Mouse (Mus musculus): ENCODE results near the gene Med22. TPM values are rescaled to one million over a fixed set of nuclear protein-coding genes. Genes with fewer than 3 reads are reported as not detected.
"Not testable (repeated sequence)": the region's sequence is repeated elsewhere in the genome, so short reads cannot be mapped to it uniquely, and the experiment has no call there.

Med22 gene
- polyA plus RNA-seq, 1 experiment from 2014 or later: 59.8 TPM

DNA sequence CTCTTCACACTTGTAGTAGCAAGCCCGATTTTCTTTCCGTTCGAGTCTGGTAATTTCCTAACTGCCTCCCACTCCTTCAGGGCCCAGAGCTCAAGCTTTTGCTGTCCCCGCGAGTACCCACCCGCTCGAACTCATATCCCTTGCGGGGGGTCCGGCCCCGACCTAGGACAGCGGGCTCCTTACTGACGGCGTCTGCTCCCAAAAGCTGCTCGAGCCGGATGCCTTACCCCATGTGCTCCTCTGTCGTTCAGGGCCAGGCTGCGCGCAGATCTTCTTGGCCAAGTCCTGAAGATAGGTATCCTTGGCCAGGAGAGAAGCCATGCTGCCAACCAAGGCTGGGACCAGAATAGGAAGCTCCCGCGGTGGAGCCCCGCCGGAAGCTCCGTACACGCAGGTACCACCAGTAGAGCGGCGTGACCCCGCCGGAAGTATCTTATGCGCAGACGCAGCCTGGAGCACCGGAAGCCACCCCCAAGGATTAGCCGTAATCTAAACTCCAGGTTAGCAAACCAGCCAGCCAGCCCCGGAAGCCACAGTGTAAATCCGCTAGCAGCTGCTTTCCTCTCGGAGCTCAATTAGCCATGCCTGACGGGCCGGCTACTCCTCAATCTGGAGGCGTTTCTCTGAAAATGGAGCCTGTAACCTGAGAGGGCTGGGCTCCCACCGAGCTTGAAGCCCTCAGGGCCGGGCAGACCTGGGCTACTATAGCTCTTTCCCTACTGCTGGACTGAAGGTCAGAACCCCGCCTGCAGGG is 7.8 kb downstream of the Med22 start, which contains the start of gene Surf6:
Surf6 (minus strand) TSS at position 413 of the 754 bp plus-strand sequence.
- Histone ChIP-seq H3K36me3 (peaks cover 59% of the 10 kb centered on the region), H3K9me3 (no peaks in the 10 kb centered on the region), H3K4me2 (peak within 1 kb of the TSS; percentile 64), H3K4me3 (peak within 1 kb of the TSS; percentile 82), H3K4me1 (peaks cover 23% of the 10 kb centered on the region), H3K27ac (peak within 1 kb of the TSS; percentile 91), H3K9ac (peak within 1 kb of the TSS; percentile 74), H3K27me3 (no peaks in the 10 kb centered on the region)
- ATAC-seq (ENCODE audit: insufficient number of reproducible peaks, low FRiP score, low TSS enrichment, low read depth): peak; percentile 91
- under 1% methylated on average over 41 of the region's 41 CpGs for WGBS

GRCm38 (mm10) chr2:26901834-26902400 is 8.6 kb downstream of the Med22 start:
- Histone ChIP-seq H3K36me3 (peaks cover 59% of the 10 kb centered on the region), H3K9ac (peak overlapping the region; percentile 74), H3K27me3 (no peaks in the 10 kb centered on the region), H3K4me3 (peak overlapping the region; percentile 82), H3K27ac (peak overlapping the region; percentile 91; the same call in 1 of the 2 replicates), H3K9me3 (no peaks in the 10 kb centered on the region), H3K4me1 (peaks cover 23% of the 10 kb centered on the region), H3K4me2 (peak overlapping the region; percentile 64)
- ATAC-seq (ENCODE audit: insufficient number of reproducible peaks, low FRiP score, low TSS enrichment, low read depth): no peak
- 2% methylated on average over 7 of the region's 7 CpGs for WGBS

- Histone ChIP-seq H3K4me3 (no peak overlapping the region), H3K27me3 (no peaks in the 10 kb centered on the region), H3K4me2 (no peak overlapping the region), H3K27ac (no peak overlapping the region), H3K9me3 (no peaks in the 10 kb centered on the region), H3K4me1 (peaks cover 23% of the 10 kb centered on the region), H3K36me3 (peaks cover 59% of the 10 kb centered on the region), H3K9ac (no peak overlapping the region)
- no peak for ATAC-seq (ENCODE audit: insufficient number of reproducible peaks, low FRiP score, low TSS enrichment, low read depth)
- 78% methylated on average over 1 of the region's 1 CpGs for WGBS
Observed at GRCm38 (mm10) chr2:26900731-26901130, 9.7 kb downstream of the Med22 start.

GRCm38 (mm10) chr2:26895898-26896297 is 14.6 kb downstream of the Med22 start:
- H3K4me3 ChIP-seq: no peak overlapping the region
- no peaks in the 10 kb centered on the region for H3K4me1 ChIP-seq
- H3K9me3 ChIP-seq: no peaks in the 10 kb centered on the region
- H3K36me3 ChIP-seq: peaks cover 84% of the 10 kb centered on the region
- no peak for ATAC-seq (ENCODE audit: insufficient number of reproducible peaks, low FRiP score, low TSS enrichment, low read depth)
- no peaks in the 10 kb centered on the region for H3K27me3 ChIP-seq
- H3K4me2 ChIP-seq: no peak overlapping the region
- WGBS: 88% methylated on average over 4 of the region's 4 CpGs
- H3K9ac ChIP-seq: no peak overlapping the region
- no peak overlapping the region for H3K27ac ChIP-seq

- not testable (repeated sequence) for ATAC-seq (ENCODE audit: insufficient number of reproducible peaks, low FRiP score, low TSS enrichment, low read depth); H3K9ac ChIP-seq; H3K27me3 ChIP-seq; H3K9me3 ChIP-seq; H3K4me1 ChIP-seq; H3K4me3 ChIP-seq; H3K4me2 ChIP-seq; H3K27ac ChIP-seq
- WGBS: 59% methylated on average over 4 of the region's 4 CpGs
- H3K36me3 ChIP-seq: peaks cover 28% of the 10 kb centered on the region
Observed at GRCm38 (mm10) chr2:26886170-26886569, 24.3 kb downstream of the Med22 start.

DNA sequence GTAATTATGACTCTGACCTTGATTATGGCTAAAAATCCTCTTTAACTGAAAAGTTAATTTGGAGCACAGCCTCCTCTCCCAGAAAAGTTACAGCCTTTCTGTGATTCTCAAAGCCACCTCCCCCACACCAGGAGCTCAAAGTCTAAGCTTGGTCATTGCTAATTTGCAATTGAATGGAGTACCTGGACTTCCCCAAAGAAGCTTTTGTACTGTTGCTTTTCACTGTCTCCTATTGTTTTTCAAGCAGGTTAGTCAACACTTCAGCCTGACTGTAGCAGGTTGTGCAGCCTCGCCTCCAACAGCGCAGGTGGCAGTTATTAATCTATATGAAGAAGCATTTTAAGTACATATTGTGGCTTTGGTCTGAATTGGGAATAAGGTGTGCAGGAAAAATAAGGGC is 24.9 kb downstream of the Med22 start:
- H3K4me2 ChIP-seq; H3K9ac ChIP-seq; H3K4me3 ChIP-seq; H3K9me3 ChIP-seq; H3K27me3 ChIP-seq; H3K27ac ChIP-seq; ATAC-seq (ENCODE audit: insufficient number of reproducible peaks, low FRiP score, low TSS enrichment, low read depth); H3K4me1 ChIP-seq: not testable (repeated sequence)
- WGBS: 93% methylated on average over 2 of the region's 2 CpGs
- peaks cover 22% of the 10 kb centered on the region for H3K36me3 ChIP-seq

DNA sequence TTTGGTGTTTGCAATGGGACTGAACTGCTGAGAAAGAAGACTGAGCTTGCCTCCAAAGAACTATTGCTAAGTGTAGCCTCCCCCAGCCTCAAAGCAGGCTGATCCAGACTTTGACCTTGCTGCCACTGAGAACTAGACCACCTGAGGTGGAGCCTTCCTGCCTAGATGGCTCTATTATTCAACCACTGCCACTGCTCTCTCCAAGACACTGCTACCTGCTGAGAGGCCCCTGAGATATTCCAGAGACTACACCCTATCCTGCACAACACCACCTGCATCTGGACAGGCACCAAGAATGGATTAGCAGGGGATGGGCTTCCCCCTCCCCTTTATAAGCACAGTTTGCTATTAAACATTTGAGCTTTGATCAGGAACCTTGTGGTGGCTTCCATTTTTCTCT is 31.9 kb downstream of the Med22 start:
- no peaks in the 10 kb centered on the region for H3K27me3 ChIP-seq
- no peak overlapping the region for H3K4me2 ChIP-seq
- H3K4me3 ChIP-seq: no peak overlapping the region
- H3K4me1 ChIP-seq: no peaks in the 10 kb centered on the region
- H3K27ac ChIP-seq: no peak overlapping the region
- ATAC-seq (ENCODE audit: insufficient number of reproducible peaks, low FRiP score, low TSS enrichment, low read depth): no peak
- no peaks in the 10 kb centered on the region for H3K9me3 ChIP-seq
- H3K9ac ChIP-seq: no peak overlapping the region
- H3K36me3 ChIP-seq: no peaks in the 10 kb centered on the region

GRCm38 (mm10) chr2:26870666-26871065 is 39.8 kb downstream of the Med22 start:
- H3K4me1 ChIP-seq: no peaks in the 10 kb centered on the region
- no peak overlapping the region for H3K4me2 ChIP-seq
- WGBS: 56% methylated on average over 6 of the region's 6 CpGs
- no peak for ATAC-seq (ENCODE audit: insufficient number of reproducible peaks, low FRiP score, low TSS enrichment, low read depth)
- H3K27me3 ChIP-seq: peaks cover 2% of the 10 kb centered on the region; the same call in 1 of the 2 replicates
- H3K9me3 ChIP-seq: no peaks in the 10 kb centered on the region
- no peak overlapping the region for H3K4me3 ChIP-seq
- H3K27ac ChIP-seq: no peak overlapping the region
- no peaks in the 10 kb centered on the region for H3K36me3 ChIP-seq
- no peak overlapping the region for H3K9ac ChIP-seq

DNA sequence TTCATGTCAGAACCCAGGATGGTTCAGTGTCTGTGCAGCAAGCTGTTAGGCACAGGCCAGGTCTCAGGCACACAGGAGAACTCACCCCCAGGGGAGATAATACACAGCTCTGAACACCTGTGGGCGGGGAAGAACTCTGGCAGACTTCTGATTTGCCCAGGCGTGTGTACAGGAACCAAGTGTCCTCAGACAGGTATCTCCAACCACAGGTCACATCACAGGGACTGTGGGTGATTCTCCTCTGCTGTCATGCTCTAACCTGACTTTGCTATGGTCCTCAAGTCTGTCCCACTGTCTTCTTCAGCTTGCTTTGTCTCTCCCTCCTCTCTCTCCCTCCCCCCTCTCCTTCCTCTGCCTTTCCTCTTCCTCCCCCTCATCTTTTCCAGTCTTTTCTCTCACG is 45.6 kb downstream of the Med22 start, which contains the start of gene Abo:
Abo (minus strand) TSS at position 101 of the 400 bp plus-strand sequence.
- Histone ChIP-seq H3K4me2 (no peak within 1 kb of the TSS), H3K9me3 (no peaks in the 10 kb centered on the region), H3K4me3 (no peak within 1 kb of the TSS), H3K9ac (no peak within 1 kb of the TSS), H3K27ac (no peak within 1 kb of the TSS), H3K27me3 (no peaks in the 10 kb centered on the region), H3K4me1 (no peaks in the 10 kb centered on the region), H3K36me3 (no peaks in the 10 kb centered on the region)
- WGBS: 50% methylated on average over 3 of the region's 3 CpGs
- no peak for ATAC-seq (ENCODE audit: insufficient number of reproducible peaks, low FRiP score, low TSS enrichment, low read depth)

GRCm38 (mm10) chr2:26862856-26863255 is 47.6 kb downstream of the Med22 start:
- no peaks in the 10 kb centered on the region for H3K4me1 ChIP-seq
- ATAC-seq (ENCODE audit: insufficient number of reproducible peaks, low FRiP score, low TSS enrichment, low read depth): no peak
- no peak overlapping the region for H3K4me2 ChIP-seq
- H3K9ac ChIP-seq: no peak overlapping the region
- H3K9me3 ChIP-seq: no peaks in the 10 kb centered on the region
- no peaks in the 10 kb centered on the region for H3K27me3 ChIP-seq
- no peak overlapping the region for H3K27ac ChIP-seq
- no peak overlapping the region for H3K4me3 ChIP-seq
- H3K36me3 ChIP-seq: no peaks in the 10 kb centered on the region
- WGBS: 71% methylated on average over 3 of the region's 3 CpGs
